Mouse (Mus musculus) liver, postnatal 0 days (tissue): ENCODE data around the gene Acer3. TPM values are rescaled to one million over a fixed set of nuclear protein-coding genes. Genes with fewer than 3 reads are reported as not detected.

Experiments used
- ATAC-seq: fragments of 200-750 bp; cut with Nextera tagmentation; 2 replicates; pipeline ENCODE4 v1.8.0; 2017; ENCODE audit warnings: mild to moderate bottlenecking, moderate library complexity
- DNase-seq: peaks from one replicate; pipeline ENCODE4 v3.0.0-alpha.2; 2016
- H3K27ac ChIP-seq: fragments of 300-500 bp; sonication (generic); 2 replicates; pipeline ENCODE4 v1.5.1; 2014; ENCODE audit warnings: antibody characterized with exemption, moderate library complexity, mild to moderate bottlenecking, low read depth
- H3K27me3 ChIP-seq: fragments of 300-500 bp; sonication (generic); 2 replicates; pipeline ENCODE4 v1.6.1; 2014; ENCODE audit warnings: low read length, control low read depth, mixed read lengths; ENCODE audit not compliant: insufficient read depth
- H3K36me3 ChIP-seq: fragments of 300-500 bp; sonication (generic); replicated peaks from 2 replicates; pipeline ENCODE4 v1.6.1; 2014; ENCODE audit warnings: mild to moderate bottlenecking, control low read depth, low read length, moderate library complexity, mixed read lengths; ENCODE audit not compliant: insufficient read depth
- H3K4me1 ChIP-seq: fragments of 300-500 bp; sonication (generic); 2 replicates; pipeline ENCODE4 v1.6.1; 2014; ENCODE audit warnings: antibody characterized with exemption, mild to moderate bottlenecking, control low read depth; ENCODE audit not compliant: insufficient read depth
- H3K4me2 ChIP-seq: fragments of 300-500 bp; sonication (generic); 2 replicates; pipeline ENCODE4 v1.6.1; 2014; ENCODE audit warnings: low read depth, mild to moderate bottlenecking, low read length, moderate library complexity, mixed read lengths
- H3K4me3 ChIP-seq: fragments of 300-500 bp; sonication (generic); 2 replicates; pipeline ENCODE4 v1.5.1; 2014; ENCODE audit warnings: low read depth, low read length
- H3K9ac ChIP-seq: fragments of 300-500 bp; sonication (generic); replicated peaks from 2 replicates; pipeline ENCODE4 v1.6.1; 2014; ENCODE audit warnings: mild to moderate bottlenecking, moderate library complexity
- H3K9me3 ChIP-seq: fragments of 300-500 bp; sonication (generic); 2 replicates; pipeline ENCODE4 v1.6.1; 2016; ENCODE audit warnings: mild to moderate bottlenecking, control low read depth, low read length, mixed read lengths
- CTCF ChIP-seq: sonication (generic); IDR thresholded peaks from 2 replicates; pipeline ENCODE4 v1.5.1; 2016; ENCODE audit warnings: antibody characterized with exemption, low read depth
- EP300 ChIP-seq: IDR thresholded peaks from 2 replicates; pipeline ENCODE4 v1.6.1; 2016; ENCODE audit warnings: antibody characterized with exemption, low read depth, mild to moderate bottlenecking
- WGBS: fragments of 180-500 bp; shearing (Covaris S2); extraction: QIAGEN DNeasy Blood & Tissue Kit; methylation state at CpG from one replicate; pipeline ENCODE4 v1.1.7; 2014; ENCODE audit not compliant: insufficient replicate concordance; 5-methylcytosine and 5-hydroxymethylcytosine counted together
- polyA plus RNA-seq: library from polyadenylated mRNA; unstranded; fragments of >200 nt; fragmentation: Nextera tagmentation; extraction: Ambion mirVana; gene quantifications from 2 replicates; pipeline ENCODE4 v1.2.1, GENCODE M21; 2015

The Acer3 gene
- polyA plus RNA-seq, 1 experiment from 2014 or later: 18.7 TPM

- H3K4me1 ChIP-seq: peaks cover 33% of the 10 kb centered on the region
- no peak overlapping the region for H3K4me3 ChIP-seq
- H3K4me2 ChIP-seq: no peak overlapping the region
- H3K27ac ChIP-seq: 0 out of 2 replicates have a peak overlapping the region, but pooled peaks have one; percentile 11
- TF ChIP-seq CTCF: no peak
- TF ChIP-seq EP300: no peak
- no peak for ATAC-seq
- no peak overlapping the region for H3K9ac ChIP-seq
- no peaks in the 10 kb centered on the region for H3K9me3 ChIP-seq
- 47% methylated on average over 1 of the region's 1 CpGs for WGBS
- no peak for DNase-seq
- peaks cover 14% of the 10 kb centered on the region for H3K27me3 ChIP-seq
- H3K36me3 ChIP-seq: no peaks in the 10 kb centered on the region
These were observed 37.0 kb upstream of the Acer3 start for GRCm38 (mm10) chr7:98358016-98358415.

- DNase-seq: no peak
- no peak overlapping the region; the same call in 1 of the 2 replicates for H3K9ac ChIP-seq
- H3K4me1 ChIP-seq: peaks cover 33% of the 10 kb centered on the region
- WGBS: 76% methylated on average over 5 of the region's 5 CpGs
- H3K27me3 ChIP-seq: peaks cover 14% of the 10 kb centered on the region
- 0 out of 2 replicates have a peak overlapping the region, but pooled peaks have one; percentile 11 for H3K27ac ChIP-seq
- no peak for ATAC-seq
- H3K9me3 ChIP-seq: no peaks in the 10 kb centered on the region
- no peak for TF ChIP-seq CTCF
- TF ChIP-seq EP300: no peak
- 0 out of 2 replicates have a peak, but pooled peaks cover 2% of the 10 kb centered on the region for H3K36me3 ChIP-seq
- no peak overlapping the region for H3K4me2 ChIP-seq
- H3K4me3 ChIP-seq: no peak overlapping the region
These were observed 36.3 kb upstream of the Acer3 start for GRCm38 (mm10) chr7:98357324-98357723.

DNA sequence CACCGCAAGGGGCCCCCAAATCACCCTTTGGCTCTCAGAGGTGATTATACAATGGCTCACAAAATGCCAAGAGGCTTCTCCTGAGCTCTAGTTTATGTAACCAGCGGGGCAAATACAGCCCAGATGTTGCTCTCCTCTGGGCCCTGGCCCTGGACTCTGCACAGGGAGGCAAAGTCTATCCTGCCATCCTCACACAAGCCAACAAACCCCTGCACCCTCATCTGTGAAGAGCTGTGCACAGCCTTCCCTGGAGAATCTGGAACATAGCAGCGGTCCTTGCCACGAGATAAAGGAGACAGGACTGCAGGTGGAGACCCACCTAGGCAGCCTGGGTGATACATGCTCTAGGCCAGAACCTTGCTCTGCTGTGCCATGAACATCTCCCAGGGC lies 33.9 kb upstream of the Acer3 start:
- Histone ChIP-seq H3K4me2 (no peak overlapping the region), H3K4me1 (peaks cover 33% of the 10 kb centered on the region), H3K27ac (peak overlapping the region; percentile 66), H3K9me3 (no peaks in the 10 kb centered on the region), H3K36me3 (peaks cover 6% of the 10 kb centered on the region; the same call in 1 of the 2 replicates), H3K27me3 (peaks cover under 1% of the 10 kb centered on the region; the same call in 1 of the 2 replicates), H3K4me3 (no peak overlapping the region), H3K9ac (peak overlapping the region; percentile 22)
- WGBS: 52% methylated on average over 4 of the region's 4 CpGs
- no peak for TF ChIP-seq EP300
- TF ChIP-seq CTCF: no peak
- ATAC-seq (peak; percentile 84), DNase-seq (peak; percentile 64)

DNA sequence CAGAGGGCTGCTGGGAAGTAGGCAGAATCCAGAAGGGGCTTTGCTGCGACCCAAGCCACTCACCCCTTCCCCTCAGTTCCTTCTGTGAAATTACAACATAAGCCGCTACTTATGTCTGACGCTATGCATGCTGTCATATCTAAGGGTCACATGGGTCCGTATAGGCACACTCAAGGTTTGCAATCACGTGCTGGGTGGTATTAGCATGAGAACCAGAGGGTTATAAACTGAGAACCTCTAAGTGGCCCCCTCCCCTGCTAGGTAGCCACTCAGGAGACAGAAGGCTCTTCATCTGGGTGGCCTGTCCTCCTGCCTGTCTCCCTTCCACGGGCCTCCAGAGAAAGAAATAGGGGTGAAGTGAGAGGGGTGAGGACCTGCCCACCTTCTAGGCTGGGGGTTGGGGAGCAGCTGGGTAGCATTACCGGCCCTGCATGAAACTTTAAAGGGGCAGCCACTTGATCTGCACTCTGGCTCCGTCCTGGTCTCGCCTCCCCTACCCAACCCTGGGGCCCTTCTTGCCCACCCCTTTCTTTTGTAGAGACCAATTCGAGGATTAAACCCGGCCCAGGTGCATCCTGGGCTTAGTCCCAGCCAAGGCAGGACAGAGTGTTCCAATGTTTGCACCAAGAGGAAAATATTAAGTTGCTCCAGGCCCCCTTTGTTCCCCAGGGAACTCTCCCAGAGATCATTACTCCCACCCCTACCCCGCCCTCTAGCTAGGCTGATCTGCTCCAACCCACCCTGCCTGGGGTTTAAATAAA lies 33.3 kb upstream of the Acer3 start:
- no peak for ATAC-seq
- H3K27ac ChIP-seq: peak overlapping the region; percentile 66; the same call in 1 of the 2 replicates

DNA sequence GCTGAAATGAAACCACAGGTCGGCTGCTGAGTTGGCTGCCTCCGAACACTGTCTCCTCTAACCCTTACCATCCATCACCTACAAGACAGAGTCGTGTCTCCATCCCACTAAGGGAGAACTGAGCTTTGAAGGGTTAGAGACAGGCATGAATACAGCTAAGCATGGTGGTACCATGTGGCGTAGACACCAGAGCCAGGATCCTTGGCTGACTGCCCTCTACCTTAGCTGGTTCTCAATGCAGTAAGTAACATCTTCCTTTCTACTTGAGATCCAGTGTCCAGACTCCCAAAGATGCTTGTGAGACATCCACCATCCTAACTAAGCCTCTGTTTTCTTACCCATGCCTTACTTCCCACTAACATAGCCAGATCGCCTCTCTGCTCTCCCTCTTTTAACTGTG lies 32.6 kb upstream of the Acer3 start:
- TF ChIP-seq CTCF: no peak
- TF ChIP-seq EP300: no peak
- peaks cover 6% of the 10 kb centered on the region; the same call in 1 of the 2 replicates for H3K36me3 ChIP-seq
- no peak overlapping the region for H3K9ac ChIP-seq
- peaks cover 29% of the 10 kb centered on the region for H3K4me1 ChIP-seq
- no peaks in the 10 kb centered on the region for H3K27me3 ChIP-seq
- no peak overlapping the region for H3K27ac ChIP-seq
- no peak overlapping the region for H3K4me3 ChIP-seq
- DNase-seq (no peak), ATAC-seq (no peak)
- H3K4me2 ChIP-seq: no peak overlapping the region
- H3K9me3 ChIP-seq: no peaks in the 10 kb centered on the region
- WGBS: 75% methylated on average over 5 of the region's 5 CpGs

More for the DNA sequence above, 33.3 kb upstream of the Acer3 start:
- no peaks in the 10 kb centered on the region for H3K9me3 ChIP-seq
- no peak overlapping the region; the same call in 1 of the 2 replicates for H3K9ac ChIP-seq
- no peak for DNase-seq
- no peak overlapping the region for H3K4me3 ChIP-seq
- WGBS: 55% methylated on average over 12 of the region's 12 CpGs
- peaks cover 6% of the 10 kb centered on the region; the same call in 1 of the 2 replicates for H3K36me3 ChIP-seq
- no peak overlapping the region for H3K4me2 ChIP-seq
- no peaks in the 10 kb centered on the region for H3K27me3 ChIP-seq
- H3K4me1 ChIP-seq: peaks cover 33% of the 10 kb centered on the region
- TF ChIP-seq EP300 (no peak), CTCF (no peak)

DNA sequence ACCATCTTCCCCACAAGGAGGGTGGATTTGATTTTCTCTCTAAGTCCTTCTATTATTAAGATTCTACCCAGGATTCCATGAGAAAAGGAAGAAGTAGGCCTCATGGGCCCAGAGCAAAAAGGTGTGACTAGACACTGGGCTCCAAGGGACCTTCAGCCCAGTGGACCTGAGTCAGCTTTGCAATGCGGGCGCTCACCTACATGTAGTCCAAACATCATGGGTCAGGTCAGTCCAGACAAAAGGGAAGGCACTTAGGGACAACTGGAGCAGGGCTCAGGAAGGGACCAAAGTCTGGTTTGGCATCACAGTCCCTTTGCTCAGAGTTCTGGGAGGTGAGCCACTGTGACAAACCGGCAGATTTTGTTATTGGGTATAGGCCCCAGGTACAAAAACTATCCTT lies 30.5 kb upstream of the Acer3 start:
- Histone ChIP-seq H3K4me2 (no peak overlapping the region), H3K9me3 (no peaks in the 10 kb centered on the region), H3K27ac (no peak overlapping the region), H3K4me1 (peaks cover 19% of the 10 kb centered on the region), H3K4me3 (no peak overlapping the region), H3K27me3 (no peaks in the 10 kb centered on the region), H3K9ac (no peak overlapping the region), H3K36me3 (peaks cover 6% of the 10 kb centered on the region; the same call in 1 of the 2 replicates)
- DNase-seq (no peak), ATAC-seq (no peak)
- TF ChIP-seq EP300: no peak
- TF ChIP-seq CTCF: no peak
- 91% methylated on average over 3 of the region's 3 CpGs for WGBS
